Mouse (Mus musculus): Measurements from ENCODE around the gene Csf3. TPM values are rescaled to one million over a fixed set of nuclear protein-coding genes. Genes with fewer than 3 reads are reported as not detected.

Csf3 gene
- polyA plus RNA-seq, 1 experiment, result not detected

- no peak overlapping the region for H3K4me3 ChIP-seq
- H3K79me2 ChIP-seq (ENCODE audit: control insufficient read depth, insufficient read depth), result no peaks in the 10 kb centered on the region
- H3ac ChIP-seq (ENCODE audit: control insufficient read depth, insufficient read length), result no peak overlapping the region
- TF ChIP-seq SRF (IDR thresholded peaks at IDR 0.05; ENCODE audit: control insufficient read depth, insufficient read length, low read depth) (no peak), CEBPB (IDR thresholded peaks at IDR 0.05; ENCODE audit: insufficient read depth, poor library complexity, severe bottlenecking) (no peak), REST (IDR thresholded peaks at IDR 0.05; ENCODE audit: insufficient read depth, insufficient read length) (no peak), POLR2AphosphoS2 (IDR thresholded peaks at IDR 0.05; ENCODE audit: insufficient read length, low read depth) (no peak), POLR2A (IDR thresholded peaks at IDR 0.05; ENCODE audit: insufficient read length, low read depth) (no peak), MAX (IDR thresholded peaks at IDR 0.05; ENCODE audit: low read depth) (no peak), TCF12 (IDR thresholded peaks at IDR 0.05; ENCODE audit: insufficient read depth, poor library complexity, severe bottlenecking) (no peak), E2F4 (IDR thresholded peaks at IDR 0.05; ENCODE audit: insufficient read depth) (no peak), MYOD1 (IDR thresholded peaks at IDR 0.05; ENCODE audit: control insufficient read depth in 1 of 3, insufficient read length in 2 of 3, low read depth in 2 of 3) (no peak), MYOG (IDR thresholded peaks at IDR 0.05; ENCODE audit: control insufficient read depth in 1 of 3, insufficient read depth in 1 of 3, insufficient read length in 2 of 3, low read depth in 2 of 3) (no peak)
- H3K27me3 ChIP-seq (ENCODE audit: control insufficient read depth, insufficient read depth, insufficient read length), result no peaks in the 10 kb centered on the region
- H3K4me2 ChIP-seq (ENCODE audit: low read depth), result no peak overlapping the region
- peaks cover 6% of the 10 kb centered on the region for H3K36me3 ChIP-seq (ENCODE audit: control insufficient read depth, insufficient read depth)
Measured at GRCm38 (mm10) chr11:98715946-98716345, 14.9 kb downstream of the Csf3 start.

DNA sequence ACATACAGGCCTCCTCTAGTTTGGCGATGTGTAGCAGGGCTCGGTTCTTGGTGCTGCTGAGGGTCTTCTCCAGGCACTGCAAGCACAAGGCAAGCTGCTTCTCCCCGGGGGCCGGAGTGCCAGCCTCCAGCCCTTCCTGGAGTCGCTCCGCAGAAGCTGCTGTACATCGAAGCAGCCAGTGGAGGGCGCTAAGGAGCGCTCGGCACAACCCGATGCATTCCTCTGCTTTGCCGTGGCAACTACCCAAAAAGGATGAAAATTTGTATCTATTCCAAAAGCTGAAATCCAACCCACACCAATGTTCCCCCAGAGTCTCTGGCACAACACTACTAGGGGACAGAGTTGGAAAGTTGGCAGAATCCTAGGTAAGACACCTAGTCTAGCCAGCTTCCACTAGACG, 16.8 kb downstream of the Csf3 start:
- H3K27me3 ChIP-seq (ENCODE audit: control insufficient read depth, insufficient read depth, insufficient read length), result no peaks in the 10 kb centered on the region
- no peak overlapping the region for H3K4me3 ChIP-seq
- peaks cover 6% of the 10 kb centered on the region for H3K36me3 ChIP-seq (ENCODE audit: control insufficient read depth, insufficient read depth)
- H3K4me2 ChIP-seq (ENCODE audit: low read depth), result no peak overlapping the region
- H3ac ChIP-seq (ENCODE audit: control insufficient read depth, insufficient read length), result no peak overlapping the region
- TF ChIP-seq CEBPB (IDR thresholded peaks at IDR 0.05; ENCODE audit: insufficient read depth, poor library complexity, severe bottlenecking) (no peak), MYOG (IDR thresholded peaks at IDR 0.05; ENCODE audit: control insufficient read depth in 1 of 3, insufficient read depth in 1 of 3, insufficient read length in 2 of 3, low read depth in 2 of 3) (no peak), USF1 (IDR thresholded peaks at IDR 0.05; ENCODE audit: low read depth) (no peak), TCF3 (IDR thresholded peaks at IDR 0.05; ENCODE audit: insufficient read length, low read depth) (no peak), POLR2A (IDR thresholded peaks at IDR 0.05; ENCODE audit: insufficient read length, low read depth) (no peak), MAX (IDR thresholded peaks at IDR 0.05; ENCODE audit: low read depth) (no peak), REST (IDR thresholded peaks at IDR 0.05; ENCODE audit: insufficient read depth, insufficient read length) (no peak), TCF12 (IDR thresholded peaks at IDR 0.05; ENCODE audit: insufficient read depth, poor library complexity, severe bottlenecking) (no peak), MYOD1 (IDR thresholded peaks at IDR 0.05; ENCODE audit: control insufficient read depth in 1 of 3, insufficient read length in 2 of 3, low read depth in 2 of 3) (no peak), SRF (IDR thresholded peaks at IDR 0.05; ENCODE audit: control insufficient read depth, insufficient read length, low read depth) (no peak), E2F4 (IDR thresholded peaks at IDR 0.05; ENCODE audit: insufficient read depth) (no peak), POLR2AphosphoS2 (IDR thresholded peaks at IDR 0.05; ENCODE audit: insufficient read length, low read depth) (no peak)
- H3K79me2 ChIP-seq (ENCODE audit: control insufficient read depth, insufficient read depth), result no peaks in the 10 kb centered on the region

DNA sequence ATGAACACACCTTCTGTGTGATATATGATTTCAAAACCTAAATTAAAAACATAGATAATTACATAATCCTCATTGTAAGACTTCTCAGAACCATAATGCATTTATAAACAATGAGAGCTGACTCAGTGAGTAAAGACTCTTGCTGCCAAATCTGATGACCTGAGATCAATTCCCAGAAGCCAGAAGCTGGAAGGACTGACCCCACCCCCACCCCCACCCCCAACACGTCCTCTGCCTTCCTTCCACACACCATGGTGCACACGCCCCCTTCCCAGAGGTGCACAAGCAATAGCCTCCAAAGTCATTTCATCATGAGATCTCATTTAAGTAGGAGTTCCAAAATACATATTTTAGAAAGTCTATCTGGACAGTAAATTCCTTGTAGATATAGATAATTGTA, 19.7 kb downstream of the Csf3 start:
- Histone ChIP-seq H3K79me2 (ENCODE audit: control insufficient read depth, insufficient read depth) (no peaks in the 10 kb centered on the region), H3K27me3 (ENCODE audit: control insufficient read depth, insufficient read depth, insufficient read length) (no peaks in the 10 kb centered on the region), H3K4me2 (ENCODE audit: low read depth) (no peak overlapping the region), H3ac (ENCODE audit: control insufficient read depth, insufficient read length) (no peak overlapping the region), H3K36me3 (ENCODE audit: control insufficient read depth, insufficient read depth) (no peaks in the 10 kb centered on the region), H3K4me3 (no peak overlapping the region)
- TF ChIP-seq MYOD1 (IDR thresholded peaks at IDR 0.05; ENCODE audit: control insufficient read depth in 1 of 3, insufficient read length in 2 of 3, low read depth in 2 of 3) (no peak), POLR2A (IDR thresholded peaks at IDR 0.05; ENCODE audit: insufficient read length, low read depth) (no peak), REST (IDR thresholded peaks at IDR 0.05; ENCODE audit: insufficient read depth, insufficient read length) (no peak), TCF3 (IDR thresholded peaks at IDR 0.05; ENCODE audit: insufficient read length, low read depth) (no peak), POLR2AphosphoS2 (IDR thresholded peaks at IDR 0.05; ENCODE audit: insufficient read length, low read depth) (no peak), SRF (IDR thresholded peaks at IDR 0.05; ENCODE audit: control insufficient read depth, insufficient read length, low read depth) (no peak), MAX (IDR thresholded peaks at IDR 0.05; ENCODE audit: low read depth) (no peak), USF1 (IDR thresholded peaks at IDR 0.05; ENCODE audit: low read depth) (no peak), MYOG (IDR thresholded peaks at IDR 0.05; ENCODE audit: control insufficient read depth in 1 of 3, insufficient read depth in 1 of 3, insufficient read length in 2 of 3, low read depth in 2 of 3) (no peak), E2F4 (IDR thresholded peaks at IDR 0.05; ENCODE audit: insufficient read depth) (no peak), TCF12 (IDR thresholded peaks at IDR 0.05; ENCODE audit: insufficient read depth, poor library complexity, severe bottlenecking) (no peak), CEBPB (IDR thresholded peaks at IDR 0.05; ENCODE audit: insufficient read depth, poor library complexity, severe bottlenecking) (no peak)

DNA sequence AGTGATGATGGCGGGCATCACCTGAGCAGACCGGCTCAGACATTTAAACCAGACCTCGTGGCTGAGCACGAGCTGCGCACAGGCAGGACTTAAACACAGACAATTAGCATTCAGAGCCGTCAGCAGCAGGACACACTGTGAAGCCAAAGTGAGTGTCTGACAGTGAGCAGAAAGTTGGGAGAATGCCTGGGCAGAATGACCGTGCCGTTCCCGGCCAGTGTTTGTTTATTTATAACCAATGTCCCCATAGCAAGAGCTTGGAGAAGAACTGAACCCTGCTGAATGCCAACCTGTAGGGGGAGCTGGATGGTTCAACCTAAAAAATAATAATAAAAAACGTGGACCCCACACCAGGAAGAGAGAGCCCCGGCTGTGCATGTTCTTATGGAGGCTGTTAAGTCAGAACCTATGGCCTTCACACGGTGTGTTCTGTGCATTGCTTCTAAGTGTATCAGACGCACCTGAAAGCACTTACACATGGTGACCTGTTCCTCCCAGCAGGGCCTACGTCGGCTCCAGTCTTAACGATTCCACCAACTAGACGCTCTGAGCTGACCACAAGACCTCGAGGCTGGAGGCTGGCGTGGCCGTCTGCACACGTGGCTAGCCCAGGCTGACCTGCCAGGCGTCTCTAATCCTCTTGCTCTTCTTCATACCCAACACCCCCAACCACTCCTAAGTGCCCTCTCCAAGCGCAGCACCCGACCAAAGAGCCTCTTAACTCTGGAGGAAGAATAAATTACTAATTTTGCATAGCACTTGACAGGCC, 20.6 kb downstream of the Csf3 start:
- TF ChIP-seq MYOD1 (IDR thresholded peaks at IDR 0.05; ENCODE audit: control insufficient read depth in 1 of 3, insufficient read length in 2 of 3, low read depth in 2 of 3), result no peak
- TF ChIP-seq CEBPB (IDR thresholded peaks at IDR 0.05; ENCODE audit: insufficient read depth, poor library complexity, severe bottlenecking), result no peak
- no peak for TF ChIP-seq MAX (IDR thresholded peaks at IDR 0.05; ENCODE audit: low read depth)
- no peak for TF ChIP-seq SRF (IDR thresholded peaks at IDR 0.05; ENCODE audit: control insufficient read depth, insufficient read length, low read depth)
- TF ChIP-seq TCF12 (IDR thresholded peaks at IDR 0.05; ENCODE audit: insufficient read depth, poor library complexity, severe bottlenecking), result no peak
- TF ChIP-seq E2F4 (IDR thresholded peaks at IDR 0.05; ENCODE audit: insufficient read depth), result no peak
- TF ChIP-seq POLR2AphosphoS2 (IDR thresholded peaks at IDR 0.05; ENCODE audit: insufficient read length, low read depth), result no peak
- TF ChIP-seq USF1 (IDR thresholded peaks at IDR 0.05; ENCODE audit: low read depth), result no peak
- TF ChIP-seq MYOG (IDR thresholded peaks at IDR 0.05; ENCODE audit: control insufficient read depth in 1 of 3, insufficient read depth in 1 of 3, insufficient read length in 2 of 3, low read depth in 2 of 3), result no peak
- no peak for TF ChIP-seq REST (IDR thresholded peaks at IDR 0.05; ENCODE audit: insufficient read depth, insufficient read length)
- no peak for TF ChIP-seq TCF3 (IDR thresholded peaks at IDR 0.05; ENCODE audit: insufficient read length, low read depth)
- no peak for TF ChIP-seq POLR2A (IDR thresholded peaks at IDR 0.05; ENCODE audit: insufficient read length, low read depth)
- Histone ChIP-seq H3K36me3 (ENCODE audit: control insufficient read depth, insufficient read depth) (no peaks in the 10 kb centered on the region), H3K79me2 (ENCODE audit: control insufficient read depth, insufficient read depth) (no peaks in the 10 kb centered on the region), H3ac (ENCODE audit: control insufficient read depth, insufficient read length) (no peak overlapping the region), H3K4me3 (no peak overlapping the region), H3K27me3 (ENCODE audit: control insufficient read depth, insufficient read depth, insufficient read length) (no peaks in the 10 kb centered on the region), H3K4me2 (ENCODE audit: low read depth) (no peak overlapping the region)
